Mouse (Mus musculus): ENCODE measurements at regions not wholly inside any gene's neighbourhood (a gene's known extent, or its start where the extent isn't known, plus 50 kb on each side); places are given as distances from the start of the nearest gene placed in this dataset.
"Not testable (repeated sequence)": the region's sequence is repeated elsewhere in the genome, so short reads cannot be mapped to it uniquely, and the experiment has no call there.

GRCm38 (mm10) chr3:21993961-21994360, 82.5 kb upstream of the Tbl1xr1 start:
- no peak for DNase-seq (ENCODE audit: low read depth, low spot score)

GRCm38 (mm10) chr3:21995566-21996391, 80.7 kb upstream of the Tbl1xr1 start:
- DNase-seq (ENCODE audit: low read depth, low spot score), result no peak

GRCm38 (mm10) chr3:21997387-21997786, 79.1 kb upstream of the Tbl1xr1 start:
- no peak for DNase-seq (ENCODE audit: low read depth, low spot score)

GRCm38 (mm10) chr3:22005456-22005855, 71.0 kb upstream of the Tbl1xr1 start:
- DNase-seq (ENCODE audit: low read depth, low spot score), result no peak

GRCm38 (mm10) chr3:22006113-22006512, 70.3 kb upstream of the Tbl1xr1 start:
- DNase-seq (ENCODE audit: low read depth, low spot score), result no peak

- DNase-seq (ENCODE audit: low read depth, low spot score), result no peak
Observed at GRCm38 (mm10) chr3:22006651-22007050, 69.8 kb upstream of the Tbl1xr1 start.

- DNase-seq (ENCODE audit: low read depth, low spot score), result no peak
Observed at GRCm38 (mm10) chr3:22007736-22008135, 68.7 kb upstream of the Tbl1xr1 start.

- no peak for DNase-seq (ENCODE audit: low read depth, low spot score)
Observed at GRCm38 (mm10) chr3:22008432-22008831, 68.0 kb upstream of the Tbl1xr1 start.

- no peak for DNase-seq (ENCODE audit: low read depth, low spot score)
Observed at GRCm38 (mm10) chr3:22009898-22010699, 66.4 kb upstream of the Tbl1xr1 start.

GRCm38 (mm10) chr3:22010700-22010991, 65.8 kb upstream of the Tbl1xr1 start:
- not testable (repeated sequence) for DNase-seq (ENCODE audit: low read depth, low spot score)

- no peak for DNase-seq (ENCODE audit: low read depth, low spot score)
Observed at GRCm38 (mm10) chr3:22021360-22021935, 55.0 kb upstream of the Tbl1xr1 start.

GRCm38 (mm10) chr3:22022418-22022817, 54.0 kb upstream of the Tbl1xr1 start:
- DNase-seq (ENCODE audit: low read depth, low spot score), result no peak

- no peak for DNase-seq (ENCODE audit: low read depth, low spot score)
Observed at GRCm38 (mm10) chr3:22023049-22023448, 53.4 kb upstream of the Tbl1xr1 start.

- no peak for DNase-seq (ENCODE audit: low read depth, low spot score)
Observed at GRCm38 (mm10) chr3:22023551-22023950, 52.9 kb upstream of the Tbl1xr1 start.

GRCm38 (mm10) chr3:22024200-22024599, 52.3 kb upstream of the Tbl1xr1 start:
- no peak for DNase-seq (ENCODE audit: low read depth, low spot score)

GRCm38 (mm10) chr3:22025119-22025518, 51.3 kb upstream of the Tbl1xr1 start:
- DNase-seq (ENCODE audit: low read depth, low spot score), result peak; percentile 34

- no peak for DNase-seq (ENCODE audit: low read depth, low spot score)
Observed at GRCm38 (mm10) chr3:22025615-22026014, 50.8 kb upstream of the Tbl1xr1 start.

Measured in WW6 (cell line).